Mouse (Mus musculus): ENCODE measurements around the gene Cutal. TPM values are rescaled to one million over a fixed set of nuclear protein-coding genes. Genes with fewer than 3 reads are reported as not detected.
"Not testable (repeated sequence)": the region's sequence is repeated elsewhere in the genome, so short reads cannot be mapped to it uniquely, and the experiment has no call there.

Gene Cutal
- polyA plus RNA-seq, 1 experiment from 2014 or later, result 11.6 TPM

DNA sequence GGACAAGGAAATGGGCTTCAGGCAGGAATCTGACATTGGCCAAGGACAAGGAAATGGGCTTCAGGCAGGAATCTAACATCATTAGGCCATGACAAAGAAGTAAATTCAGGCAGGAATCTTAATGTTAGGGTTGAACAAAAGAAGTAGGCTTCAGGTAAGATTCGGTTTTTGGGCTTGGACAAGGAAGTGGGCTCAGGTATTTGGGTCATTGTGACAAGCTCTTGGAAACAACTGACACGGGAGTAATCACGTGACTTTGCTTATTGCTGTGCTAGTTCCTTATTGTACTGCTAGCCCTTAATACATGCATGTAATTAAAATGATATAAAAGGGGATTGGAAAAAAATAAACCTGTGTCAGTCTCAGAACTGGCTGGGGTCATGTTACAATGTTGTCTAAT is 38.5 kb upstream of the Cutal start:
- 55% methylated on average over 3 of the region's 3 CpGs for WGBS (ENCODE audit: insufficient replicate concordance)

DNA sequence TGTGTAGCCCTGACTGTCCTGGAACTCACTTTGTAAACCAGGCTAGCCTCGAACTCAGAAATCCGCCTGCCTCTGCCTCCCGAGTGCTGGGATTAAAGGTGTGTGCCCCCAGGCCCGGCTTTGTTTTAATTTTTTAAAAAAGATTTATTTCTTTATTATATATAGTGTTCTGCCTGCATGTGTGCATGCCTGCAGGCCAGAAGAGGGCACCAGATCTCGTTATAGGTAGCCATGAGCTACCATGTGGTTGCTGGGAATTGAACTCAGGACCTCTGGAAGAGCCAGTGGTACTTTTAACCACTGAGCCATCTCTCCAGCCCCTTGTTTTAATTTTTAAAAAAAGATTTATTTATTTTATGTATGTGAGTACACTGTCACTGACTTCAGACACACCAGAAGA is 34.1 kb upstream of the Cutal start:
- H3K4me3 ChIP-seq (ENCODE audit: low read depth, low read length); H3K27ac ChIP-seq (ENCODE audit: low read length); H3K9ac ChIP-seq (ENCODE audit: low read depth, low read length); H3K9me3 ChIP-seq (replicated peaks; ENCODE audit: control insufficient read depth, low read length); H3K4me1 ChIP-seq (ENCODE audit: control insufficient read depth, low read depth, low read length); H3K27me3 ChIP-seq (ENCODE audit: control insufficient read depth, insufficient read depth, low read depth, low read length); H3K36me3 ChIP-seq (ENCODE audit: control insufficient read depth, insufficient read depth); H3K4me2 ChIP-seq (ENCODE audit: low read depth, low read length); ATAC-seq (ENCODE audit: low read depth): not testable (repeated sequence)
- WGBS (ENCODE audit: insufficient replicate concordance), result 53% methylated on average over 5 of the region's 5 CpGs

More for the DNA sequence above, 38.5 kb upstream of the Cutal start:
- Histone ChIP-seq H3K9ac (ENCODE audit: low read depth, low read length) (no peak overlapping the region), H3K27me3 (ENCODE audit: control insufficient read depth, insufficient read depth, low read depth, low read length) (no peaks in the 10 kb centered on the region), H3K27ac (ENCODE audit: low read length) (no peak overlapping the region), H3K4me3 (ENCODE audit: low read depth, low read length) (no peak overlapping the region), H3K4me2 (ENCODE audit: low read depth, low read length) (no peak overlapping the region), H3K9me3 (replicated peaks; ENCODE audit: control insufficient read depth, low read length) (no peaks in the 10 kb centered on the region), H3K36me3 (ENCODE audit: control insufficient read depth, insufficient read depth) (no peaks in the 10 kb centered on the region), H3K4me1 (ENCODE audit: control insufficient read depth, low read depth, low read length) (no peaks in the 10 kb centered on the region)
- no peak for ATAC-seq (ENCODE audit: low read depth)

DNA sequence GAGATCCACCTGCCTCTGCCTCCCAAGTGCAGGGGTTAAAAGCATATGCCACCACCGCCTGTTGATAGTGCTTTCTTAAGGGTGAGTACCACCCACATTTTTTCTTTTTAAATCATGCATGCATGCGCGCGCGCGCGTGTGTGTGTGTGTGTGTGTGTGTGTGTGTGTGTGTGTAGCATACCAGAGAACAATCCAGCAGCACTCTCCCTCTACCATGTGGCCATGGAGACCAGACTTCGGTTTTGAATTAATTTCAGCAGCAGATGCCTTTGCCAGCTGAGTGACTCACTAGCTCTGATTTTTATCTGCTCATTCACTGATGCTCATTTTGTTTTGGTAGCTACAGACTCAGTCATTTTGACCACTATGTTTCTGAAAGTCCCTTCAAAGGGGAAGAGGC is 32.5 kb upstream of the Cutal start:
- no peak for ATAC-seq (ENCODE audit: low read depth)
- WGBS (ENCODE audit: insufficient replicate concordance), result 88% methylated on average over 8 of the region's 8 CpGs

DNA sequence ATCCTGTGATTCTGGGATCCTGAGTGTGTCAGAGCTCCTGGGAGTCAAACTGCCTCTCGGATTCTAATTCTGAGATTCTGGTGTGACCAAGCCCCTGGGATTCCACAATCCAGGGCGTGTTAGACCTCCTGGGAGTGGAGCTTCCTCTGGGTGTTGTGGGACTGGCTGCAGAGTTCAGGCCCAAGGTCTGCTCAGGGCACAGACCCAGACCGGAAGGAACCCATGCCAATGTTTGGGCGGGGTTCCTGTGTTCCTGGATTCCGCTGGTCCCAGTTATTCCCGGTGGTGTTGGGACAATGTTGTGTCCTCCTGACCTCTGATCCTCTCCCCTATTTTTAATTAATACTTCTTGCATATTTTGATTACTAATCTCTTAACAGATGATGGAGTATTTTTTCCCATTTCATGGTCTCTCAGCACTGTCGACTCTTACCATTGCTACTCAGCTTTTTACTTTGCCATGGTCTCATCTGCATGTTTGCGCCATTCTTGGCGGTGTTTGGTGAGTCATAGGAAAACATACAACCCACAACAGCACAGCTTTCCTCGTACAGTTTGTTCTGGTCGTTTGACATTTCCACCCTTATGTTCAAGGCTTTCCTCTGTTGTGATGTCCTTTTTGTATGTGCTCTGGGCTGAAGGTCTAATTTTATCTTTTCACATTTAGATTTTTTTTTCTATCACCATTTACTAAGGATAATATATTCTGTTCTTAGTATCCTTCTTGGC is 30.8 kb upstream of the Cutal start:
- Histone ChIP-seq H3K9me3 (replicated peaks; ENCODE audit: control insufficient read depth, low read length) (no peaks in the 10 kb centered on the region), H3K9ac (ENCODE audit: low read depth, low read length) (no peak overlapping the region), H3K4me3 (ENCODE audit: low read depth, low read length) (no peak overlapping the region), H3K4me2 (ENCODE audit: low read depth, low read length) (no peak overlapping the region), H3K4me1 (ENCODE audit: control insufficient read depth, low read depth, low read length) (no peaks in the 10 kb centered on the region), H3K27me3 (ENCODE audit: control insufficient read depth, insufficient read depth, low read depth, low read length) (no peaks in the 10 kb centered on the region), H3K27ac (ENCODE audit: low read length) (no peak overlapping the region), H3K36me3 (ENCODE audit: control insufficient read depth, insufficient read depth) (no peaks in the 10 kb centered on the region)
- no peak for ATAC-seq (ENCODE audit: low read depth)
- WGBS (ENCODE audit: insufficient replicate concordance), result 62% methylated on average over 11 of the region's 11 CpGs

More for the DNA sequence above, 32.5 kb upstream of the Cutal start:
- Histone ChIP-seq H3K4me1 (ENCODE audit: control insufficient read depth, low read depth, low read length) (no peaks in the 10 kb centered on the region), H3K27me3 (ENCODE audit: control insufficient read depth, insufficient read depth, low read depth, low read length) (no peaks in the 10 kb centered on the region), H3K4me2 (ENCODE audit: low read depth, low read length) (no peak overlapping the region), H3K27ac (ENCODE audit: low read length) (no peak overlapping the region), H3K9ac (ENCODE audit: low read depth, low read length) (no peak overlapping the region), H3K4me3 (ENCODE audit: low read depth, low read length) (no peak overlapping the region), H3K36me3 (ENCODE audit: control insufficient read depth, insufficient read depth) (no peaks in the 10 kb centered on the region), H3K9me3 (replicated peaks; ENCODE audit: control insufficient read depth, low read length) (no peaks in the 10 kb centered on the region)

DNA sequence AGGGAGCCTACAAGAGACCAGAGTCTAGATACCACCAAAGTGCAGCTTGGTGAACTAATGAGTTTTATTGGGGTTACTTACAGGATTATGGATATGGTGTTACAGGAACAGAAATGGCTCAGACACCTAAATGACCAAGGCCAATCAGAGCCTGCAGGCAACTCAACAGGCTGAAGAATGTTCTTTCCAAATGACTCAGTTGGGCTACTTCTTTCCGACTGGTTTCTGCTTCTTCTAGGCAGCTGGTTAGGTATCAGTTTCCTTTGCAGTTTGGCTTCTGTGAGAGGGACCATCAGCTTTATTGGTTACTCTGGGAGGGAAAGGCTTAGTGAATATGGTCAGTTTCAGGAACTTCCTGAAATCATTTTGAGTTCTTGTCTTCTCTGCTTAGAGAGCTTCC is 26.5 kb upstream of the Cutal start:
- H3K27me3 ChIP-seq (ENCODE audit: control insufficient read depth, insufficient read depth, low read depth, low read length), result no peaks in the 10 kb centered on the region
- 89% methylated on average over 1 of the region's 1 CpGs for WGBS (ENCODE audit: insufficient replicate concordance)

DNA sequence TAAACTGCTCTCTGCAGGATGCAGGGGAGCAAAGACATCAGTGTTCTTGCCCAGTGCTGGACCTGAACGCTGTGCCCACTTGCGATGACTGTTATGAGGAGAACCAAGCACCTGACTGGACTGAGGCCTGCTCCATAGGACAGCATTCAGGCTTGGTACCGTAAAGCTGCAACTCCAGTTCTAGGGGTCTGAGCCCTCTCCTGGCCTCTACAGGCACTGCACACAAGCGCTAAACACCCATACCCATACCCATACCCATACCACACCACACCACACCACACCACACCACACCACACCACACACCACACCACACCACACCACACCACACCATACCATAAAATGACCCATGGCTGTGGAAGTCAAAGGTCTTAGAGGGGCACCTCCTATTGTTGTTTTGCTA is 18.9 kb upstream of the Cutal start:
- no peak overlapping the region for H3K27ac ChIP-seq (ENCODE audit: low read length)
- no peak for ATAC-seq (ENCODE audit: low read depth)
- WGBS (ENCODE audit: insufficient replicate concordance), result 92% methylated on average over 4 of the region's 4 CpGs
- H3K4me3 ChIP-seq (ENCODE audit: low read depth, low read length), result no peak overlapping the region
- H3K9me3 ChIP-seq (replicated peaks; ENCODE audit: control insufficient read depth, low read length), result no peaks in the 10 kb centered on the region
- no peak overlapping the region for H3K4me2 ChIP-seq (ENCODE audit: low read depth, low read length)
- no peaks in the 10 kb centered on the region for H3K27me3 ChIP-seq (ENCODE audit: control insufficient read depth, insufficient read depth, low read depth, low read length)
- H3K9ac ChIP-seq (ENCODE audit: low read depth, low read length), result no peak overlapping the region
- H3K36me3 ChIP-seq (ENCODE audit: control insufficient read depth, insufficient read depth), result peaks cover 73% of the 10 kb centered on the region
- peaks cover 3% of the 10 kb centered on the region; the same call in 1 of the 2 replicates for H3K4me1 ChIP-seq (ENCODE audit: control insufficient read depth, low read depth, low read length)

More for the DNA sequence above, 26.5 kb upstream of the Cutal start:
- peaks cover 15% of the 10 kb centered on the region for H3K36me3 ChIP-seq (ENCODE audit: control insufficient read depth, insufficient read depth)
- no peak overlapping the region for H3K9ac ChIP-seq (ENCODE audit: low read depth, low read length)
- H3K4me1 ChIP-seq (ENCODE audit: control insufficient read depth, low read depth, low read length), result no peaks in the 10 kb centered on the region
- no peaks in the 10 kb centered on the region for H3K9me3 ChIP-seq (replicated peaks; ENCODE audit: control insufficient read depth, low read length)
- H3K4me2 ChIP-seq (ENCODE audit: low read depth, low read length), result no peak overlapping the region
- no peak overlapping the region for H3K4me3 ChIP-seq (ENCODE audit: low read depth, low read length)
- ATAC-seq (ENCODE audit: low read depth), result no peak
- H3K27ac ChIP-seq (ENCODE audit: low read length), result no peak overlapping the region

DNA sequence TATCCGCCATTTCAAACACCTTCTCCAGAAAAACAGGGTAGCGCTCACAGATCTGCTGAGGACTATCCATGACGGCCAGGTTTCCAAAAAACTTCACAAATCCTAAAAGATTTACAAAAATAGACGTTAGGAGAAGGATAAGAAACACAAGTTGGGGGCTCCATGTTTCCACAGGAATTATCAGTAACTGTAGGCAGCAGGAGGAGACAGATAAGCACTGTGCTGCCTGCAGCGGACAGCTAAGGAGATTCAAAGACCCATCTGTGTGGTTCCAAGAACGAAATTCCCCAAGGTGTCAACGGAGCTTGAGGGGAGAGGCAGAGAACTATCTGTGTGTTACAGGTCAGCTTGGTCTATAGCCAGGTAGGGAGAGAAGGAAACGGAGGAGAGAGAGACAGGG is 16.5 kb upstream of the Cutal start:
- Histone ChIP-seq H3K27me3 (ENCODE audit: control insufficient read depth, insufficient read depth, low read depth, low read length) (no peaks in the 10 kb centered on the region), H3K36me3 (ENCODE audit: control insufficient read depth, insufficient read depth) (peaks cover 76% of the 10 kb centered on the region), H3K9ac (ENCODE audit: low read depth, low read length) (no peak overlapping the region), H3K4me1 (ENCODE audit: control insufficient read depth, low read depth, low read length) (peaks cover 3% of the 10 kb centered on the region; the same call in 1 of the 2 replicates), H3K4me3 (ENCODE audit: low read depth, low read length) (no peak overlapping the region), H3K27ac (ENCODE audit: low read length) (no peak overlapping the region), H3K9me3 (replicated peaks; ENCODE audit: control insufficient read depth, low read length) (no peaks in the 10 kb centered on the region), H3K4me2 (ENCODE audit: low read depth, low read length) (no peak overlapping the region)
- 47% methylated on average over 8 of the region's 8 CpGs for WGBS (ENCODE audit: insufficient replicate concordance)
- ATAC-seq (ENCODE audit: low read depth), result no peak

DNA sequence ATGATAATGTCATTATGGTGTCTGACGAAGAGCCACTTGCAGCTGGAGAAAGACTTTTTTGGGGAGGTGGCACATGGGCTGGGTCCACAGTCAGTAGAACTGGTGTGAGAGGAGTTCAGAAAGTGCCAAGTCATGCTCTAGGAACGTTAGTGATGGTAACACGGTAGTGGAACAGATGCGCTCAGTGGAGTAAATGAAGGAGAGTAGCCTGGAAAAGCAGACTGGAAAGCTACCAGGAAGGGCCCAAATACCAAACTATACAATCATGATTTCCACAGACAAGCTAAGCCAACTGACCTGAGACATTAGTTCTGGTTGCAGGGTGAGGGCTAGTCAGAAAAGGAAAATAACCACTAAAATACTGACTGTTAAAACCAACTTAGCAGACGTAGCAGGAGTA is 4.5 kb upstream of the Cutal start:
- 8% methylated on average over 5 of the region's 5 CpGs for WGBS (ENCODE audit: insufficient replicate concordance)
- H3K4me2 ChIP-seq (ENCODE audit: low read depth, low read length), result peak overlapping the region; percentile 95
- H3K27ac ChIP-seq (ENCODE audit: low read length), result peak overlapping the region; percentile 93
- peaks cover 24% of the 10 kb centered on the region for H3K4me1 ChIP-seq (ENCODE audit: control insufficient read depth, low read depth, low read length)
- H3K9me3 ChIP-seq (replicated peaks; ENCODE audit: control insufficient read depth, low read length), result no peaks in the 10 kb centered on the region
- peak overlapping the region; percentile 61 for H3K9ac ChIP-seq (ENCODE audit: low read depth, low read length)
- H3K4me3 ChIP-seq (ENCODE audit: low read depth, low read length), result peak overlapping the region; percentile 79
- peaks cover 12% of the 10 kb centered on the region for H3K36me3 ChIP-seq (ENCODE audit: control insufficient read depth, insufficient read depth)
- peaks cover 9% of the 10 kb centered on the region for H3K27me3 ChIP-seq (ENCODE audit: control insufficient read depth, insufficient read depth, low read depth, low read length)
- peak; percentile 70 for ATAC-seq (ENCODE audit: low read depth)

DNA sequence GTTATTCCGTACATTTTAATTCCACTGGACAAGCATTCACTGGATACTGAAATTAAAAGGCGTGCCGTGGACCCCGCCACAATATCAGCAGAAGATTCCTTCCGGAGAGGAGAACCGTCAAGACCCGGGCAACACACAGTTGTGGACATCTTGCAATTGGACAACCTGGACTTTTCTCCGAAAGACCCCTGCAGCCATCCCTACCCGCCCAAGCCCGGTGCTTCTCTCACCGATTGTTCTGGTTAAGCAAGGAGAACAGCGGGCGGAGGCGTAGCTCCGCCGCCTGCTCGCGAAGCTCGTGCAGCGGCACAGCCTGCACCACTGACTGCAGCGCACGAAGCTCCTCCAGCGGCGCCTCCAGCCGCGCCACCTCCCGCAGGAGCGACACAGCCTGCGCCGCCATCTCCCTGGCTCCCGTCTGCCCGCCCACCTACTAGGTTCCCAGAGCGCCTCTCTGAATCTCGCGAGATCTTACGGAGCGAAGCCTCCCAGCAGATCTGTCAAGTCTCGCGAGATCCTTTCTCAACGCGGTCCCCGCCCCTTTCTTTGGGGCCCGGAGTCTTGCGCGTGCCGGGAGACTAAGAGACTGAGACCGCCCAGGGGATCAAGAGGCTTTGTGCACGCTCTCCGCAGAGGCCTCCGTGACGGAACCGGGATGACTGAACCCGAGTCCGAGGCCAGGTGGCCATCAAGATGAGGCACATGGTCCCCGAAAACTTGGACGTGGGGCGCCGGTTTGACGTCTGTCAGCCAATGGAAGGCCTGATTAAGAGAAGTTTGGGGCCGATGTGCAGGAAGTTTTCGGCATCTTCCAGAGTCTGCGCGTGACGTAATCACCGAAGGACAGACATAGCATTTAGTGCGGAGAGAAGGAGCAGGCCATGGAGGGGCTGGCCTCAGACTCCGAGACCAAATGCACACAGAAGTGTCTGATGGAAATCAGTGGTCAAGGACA is 3.4 kb upstream of the Cutal start:
- Histone ChIP-seq H3K4me3 (ENCODE audit: low read depth, low read length) (peak overlapping the region; percentile 79), H3K4me1 (ENCODE audit: control insufficient read depth, low read depth, low read length) (peaks cover 24% of the 10 kb centered on the region), H3K27ac (ENCODE audit: low read length) (peak overlapping the region; percentile 97), H3K27me3 (ENCODE audit: control insufficient read depth, insufficient read depth, low read depth, low read length) (peaks cover 13% of the 10 kb centered on the region), H3K9me3 (replicated peaks; ENCODE audit: control insufficient read depth, low read length) (no peaks in the 10 kb centered on the region), H3K4me2 (ENCODE audit: low read depth, low read length) (peak overlapping the region; percentile 95), H3K9ac (ENCODE audit: low read depth, low read length) (peak overlapping the region; percentile 80), H3K36me3 (ENCODE audit: control insufficient read depth, insufficient read depth) (peaks cover 1% of the 10 kb centered on the region; the same call in 1 of the 2 replicates)
- peak; percentile 91 for ATAC-seq (ENCODE audit: low read depth)
- under 1% methylated on average over 66 of the region's 67 CpGs for WGBS (ENCODE audit: insufficient replicate concordance)
